Mouse (Mus musculus): Measurements from ENCODE around the gene Cyb5d1.

The Cyb5d1 gene

DNA sequence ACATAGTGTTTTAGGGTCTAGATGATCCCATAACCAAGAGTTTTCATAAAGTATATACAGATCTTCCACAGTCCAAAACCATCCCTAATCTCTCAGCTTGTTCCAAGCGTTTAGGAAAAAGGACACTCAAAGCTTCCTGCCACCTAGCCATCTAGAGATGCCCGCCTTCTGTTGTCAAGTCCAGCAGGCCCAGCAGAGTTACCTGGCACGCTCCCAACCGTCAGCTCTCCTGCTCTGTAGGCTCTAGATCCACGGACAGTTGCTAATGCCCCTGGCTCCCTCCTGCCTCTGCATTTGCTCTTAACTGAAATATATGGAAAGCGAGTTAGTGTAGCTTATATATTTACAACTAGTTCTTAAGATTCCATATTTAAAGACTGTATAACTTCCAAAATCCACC is 14.1 kb downstream of the Cyb5d1 start:
- in situ Hi-C loops (cut with MseI, MboI), result no loop called here

DNA sequence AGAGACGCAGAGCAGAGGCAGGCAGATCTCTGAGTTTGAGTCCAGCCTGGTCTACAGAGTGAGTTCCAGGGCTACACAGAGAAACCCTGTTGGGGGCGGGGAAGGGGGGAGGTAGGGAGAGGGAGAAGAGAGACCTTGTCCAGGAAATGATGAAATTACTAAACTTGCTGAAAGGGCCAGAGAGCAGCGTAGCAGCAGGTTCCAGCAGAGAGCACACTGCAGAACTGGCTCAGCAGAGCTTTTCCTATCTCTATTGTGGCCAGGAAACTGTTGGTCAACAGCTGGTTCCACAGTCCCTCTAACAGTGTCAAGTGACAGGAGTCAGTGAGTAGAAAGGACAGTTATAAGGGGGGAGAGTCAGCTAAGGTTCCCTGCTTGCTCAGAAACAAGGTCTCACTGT is 15.8 kb downstream of the Cyb5d1 start:
- in situ Hi-C loops (cut with MseI, MboI), result no loop called here

DNA sequence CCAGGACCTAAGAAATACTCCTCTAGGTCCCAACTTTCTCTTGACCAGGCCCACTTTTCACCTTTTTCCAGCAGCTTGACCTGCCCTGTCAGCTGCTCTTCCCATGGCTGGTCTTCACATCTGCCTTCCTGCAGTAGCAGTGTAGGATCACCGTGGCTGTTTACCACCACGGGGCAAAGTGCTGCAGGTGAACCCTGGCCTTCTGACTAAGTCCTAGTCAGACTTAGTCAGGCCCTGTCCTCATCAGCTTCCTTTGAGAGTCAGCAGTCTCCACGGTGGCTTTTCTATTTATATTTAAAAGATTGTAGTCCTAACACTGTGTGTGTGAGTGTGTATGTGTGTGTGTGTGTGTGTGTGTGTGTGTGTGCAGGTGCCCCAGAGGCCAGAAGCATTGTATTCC is 17.7 kb downstream of the Cyb5d1 start:
- in situ Hi-C loops (cut with MseI, MboI), result no loop called here

DNA sequence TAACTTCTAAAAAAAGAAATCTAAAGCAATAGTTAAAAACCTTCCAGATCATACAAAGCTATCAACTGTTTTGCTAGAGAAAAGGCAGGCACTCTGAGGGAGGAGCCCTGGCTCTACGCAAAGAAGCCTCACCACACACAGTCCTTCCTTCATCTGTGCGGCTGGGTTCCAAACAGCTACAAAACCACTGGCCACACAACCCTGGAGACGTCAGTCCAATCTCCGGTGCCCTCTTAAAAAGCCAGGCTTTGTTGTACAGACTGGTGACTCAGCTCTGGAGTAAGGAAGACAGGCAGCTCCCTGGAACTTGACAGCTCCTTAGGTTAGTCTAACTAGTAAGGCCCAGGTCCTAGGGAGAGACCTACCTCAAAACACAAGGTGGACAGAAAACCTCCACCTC is 19.8 kb downstream of the Cyb5d1 start:
- in situ Hi-C loops (cut with MseI, MboI), result no loop called here

DNA sequence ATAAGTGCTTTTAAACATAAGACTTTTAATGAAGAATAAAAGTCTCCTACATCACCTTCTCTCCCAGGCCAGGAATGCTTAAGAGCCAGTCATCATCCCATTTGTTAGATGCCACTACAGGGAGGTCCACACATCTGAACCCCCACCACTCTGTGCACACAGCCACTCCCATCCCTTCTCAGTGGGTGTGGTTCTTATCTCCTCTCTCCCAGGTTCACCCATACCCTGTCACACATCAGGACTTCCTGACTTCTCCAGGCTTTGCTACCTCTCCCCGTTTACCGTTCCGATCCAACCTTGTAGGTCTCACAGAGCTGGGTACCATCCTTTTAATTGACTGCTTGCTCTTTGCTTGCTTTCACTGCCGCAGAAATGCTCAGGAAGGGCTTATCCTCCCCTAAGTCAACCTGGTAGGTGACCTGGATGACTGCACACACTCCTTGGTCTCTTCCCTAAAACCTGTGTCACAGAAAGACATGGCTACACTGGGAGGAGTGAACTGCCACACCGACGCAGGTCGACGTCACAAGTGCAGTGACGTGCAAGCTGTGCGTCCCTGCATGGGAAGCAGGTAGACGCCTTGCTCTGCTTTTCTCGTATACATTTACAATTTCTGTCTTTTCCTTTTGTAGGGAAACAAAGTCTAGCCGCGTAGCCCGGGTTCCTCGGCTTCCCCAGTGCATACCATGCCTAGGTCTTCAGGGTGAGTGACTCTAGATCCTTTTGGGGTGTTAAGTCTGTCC is 22.0 kb downstream of the Cyb5d1 start:
- in situ Hi-C loops (cut with MseI, MboI), result no loop called here

DNA sequence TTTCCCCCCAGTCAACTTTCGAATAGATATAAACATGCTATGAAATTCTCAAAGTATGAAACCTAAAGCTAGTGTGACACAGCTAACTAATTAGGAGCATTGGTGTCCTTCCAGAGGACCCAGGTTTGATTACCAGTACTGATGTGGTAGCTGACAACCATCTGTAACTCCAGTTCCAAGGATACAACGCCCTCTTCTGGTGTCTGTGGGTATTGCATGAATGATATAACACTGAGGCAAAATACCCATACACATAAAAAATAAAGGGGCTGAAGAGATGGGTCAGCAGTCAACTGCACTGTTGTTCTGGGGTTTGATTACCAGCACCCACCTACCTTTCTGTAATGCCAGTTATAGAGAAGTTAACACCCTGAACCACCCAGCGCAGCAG is 22.7 kb downstream of the Cyb5d1 start:
- in situ Hi-C loops (cut with MseI, MboI), result no loop called here

DNA sequence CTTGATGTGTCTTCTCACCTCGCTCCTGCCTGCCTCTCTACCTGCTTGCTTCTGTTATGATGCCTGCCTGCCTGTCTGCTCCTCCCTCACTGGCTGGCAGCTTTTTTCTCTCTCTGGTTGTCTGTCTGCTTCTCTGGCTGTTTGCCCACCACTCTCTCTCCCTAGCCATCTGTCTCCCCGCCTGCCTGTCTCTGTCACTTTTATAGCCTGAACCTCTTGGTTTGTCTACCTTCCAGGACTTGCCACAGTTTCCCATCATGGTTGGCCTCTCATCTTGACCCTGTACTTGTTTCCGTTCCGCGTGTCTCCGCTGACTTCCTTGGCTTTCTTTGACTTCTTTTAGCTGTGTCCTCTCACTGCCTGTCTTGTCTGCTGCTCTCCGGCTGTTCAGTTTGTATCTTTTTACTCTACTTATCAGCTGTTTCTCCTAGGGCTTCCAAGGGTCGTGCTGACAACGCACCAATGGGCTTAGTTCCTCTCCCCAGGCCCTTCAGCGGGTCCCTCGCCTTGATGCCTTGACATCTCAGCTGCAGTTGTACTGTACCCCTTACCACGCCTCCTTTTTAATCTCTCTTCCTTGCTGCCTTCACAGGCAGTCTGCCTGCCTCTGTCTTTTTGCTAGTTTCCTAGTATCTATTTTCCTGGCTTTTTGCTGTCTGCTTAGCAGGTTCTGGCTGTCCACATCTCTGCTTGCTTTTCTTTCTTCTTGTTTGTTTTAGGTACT is 23.2 kb downstream of the Cyb5d1 start:
- in situ Hi-C loops (cut with MseI, MboI), result no loop called here

DNA sequence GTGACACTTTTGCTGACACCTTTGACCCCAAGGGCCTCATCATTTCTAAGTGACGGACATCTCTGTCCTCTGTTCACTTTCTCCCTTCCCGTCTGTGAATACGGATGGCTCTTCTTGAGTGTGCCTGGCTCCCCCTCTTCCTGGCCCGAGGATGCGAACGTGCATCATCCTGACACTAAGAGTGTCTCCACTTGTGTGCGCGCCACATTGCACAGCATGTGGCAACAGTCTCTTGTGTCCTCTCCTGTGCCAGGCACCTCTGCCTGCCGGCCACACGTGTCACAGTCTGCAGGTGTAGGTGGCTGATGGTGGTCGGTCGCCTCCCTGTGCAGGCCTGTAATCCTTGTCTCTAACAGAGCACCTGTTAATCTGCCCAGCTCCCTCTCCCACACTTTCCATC is 23.8 kb downstream of the Cyb5d1 start:
- in situ Hi-C loops (cut with MseI, MboI), result no loop called here

DNA sequence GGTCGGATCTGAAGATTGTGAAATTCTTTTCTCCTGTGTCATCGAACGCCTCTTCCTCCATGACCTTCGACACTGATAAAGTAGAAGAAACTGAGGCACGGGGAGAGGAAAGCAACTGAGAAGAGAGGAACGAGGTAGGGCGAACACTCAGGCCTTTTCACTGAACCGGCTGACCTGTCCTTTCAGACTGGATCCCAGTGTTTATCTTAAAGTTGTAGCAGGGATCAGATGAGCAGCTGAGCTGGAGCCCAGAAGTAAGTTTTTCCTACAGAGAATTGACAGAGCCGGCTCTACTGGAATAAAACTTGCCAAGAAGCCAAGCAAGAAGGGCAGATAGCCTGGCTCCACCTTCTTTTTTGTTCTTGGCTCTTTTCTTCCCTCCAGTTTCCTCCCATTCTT is 24.6 kb downstream of the Cyb5d1 start:
- in situ Hi-C loops (cut with MseI, MboI), result no loop called here

DNA sequence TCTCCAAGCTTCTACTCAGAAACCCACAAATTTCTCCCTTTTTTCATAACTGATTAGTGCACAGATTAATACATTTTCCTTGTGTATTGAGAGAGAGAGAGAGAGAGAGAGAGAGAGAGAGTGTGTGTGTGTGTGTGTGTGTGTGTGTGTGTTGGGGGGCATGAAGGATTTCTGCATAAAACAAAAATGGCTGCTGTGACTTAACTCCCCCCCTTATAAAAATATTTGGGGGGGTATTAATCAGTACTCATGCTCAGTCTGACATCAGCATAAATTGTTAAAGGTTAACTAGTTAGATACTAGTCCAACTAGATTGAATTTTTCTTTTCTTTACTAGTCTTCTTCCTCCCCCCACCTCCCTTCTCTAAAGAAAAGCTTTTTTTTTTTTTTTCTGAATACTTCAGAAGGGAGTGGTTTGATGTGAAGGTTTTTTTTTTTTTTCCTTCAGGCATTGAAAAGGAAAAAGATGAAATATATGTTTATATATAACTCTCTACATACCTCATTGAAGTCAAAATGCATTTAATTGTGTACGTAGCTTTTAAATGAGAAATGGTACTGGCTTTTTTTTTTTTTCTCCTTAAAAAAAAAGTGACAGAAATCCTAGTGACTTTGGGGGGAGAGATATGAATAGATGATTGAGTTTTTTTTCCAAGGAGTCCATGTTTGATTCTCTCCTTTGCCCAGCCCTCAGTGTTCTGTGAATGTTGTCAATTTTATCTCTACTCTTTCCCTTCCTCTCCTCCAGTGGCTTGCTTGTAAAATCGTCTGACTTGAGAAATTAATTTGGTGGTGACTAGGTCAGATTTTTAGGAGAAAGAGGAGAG is 25.2 kb downstream of the Cyb5d1 start:
- in situ Hi-C loops (cut with MseI, MboI), result no loop called here

DNA sequence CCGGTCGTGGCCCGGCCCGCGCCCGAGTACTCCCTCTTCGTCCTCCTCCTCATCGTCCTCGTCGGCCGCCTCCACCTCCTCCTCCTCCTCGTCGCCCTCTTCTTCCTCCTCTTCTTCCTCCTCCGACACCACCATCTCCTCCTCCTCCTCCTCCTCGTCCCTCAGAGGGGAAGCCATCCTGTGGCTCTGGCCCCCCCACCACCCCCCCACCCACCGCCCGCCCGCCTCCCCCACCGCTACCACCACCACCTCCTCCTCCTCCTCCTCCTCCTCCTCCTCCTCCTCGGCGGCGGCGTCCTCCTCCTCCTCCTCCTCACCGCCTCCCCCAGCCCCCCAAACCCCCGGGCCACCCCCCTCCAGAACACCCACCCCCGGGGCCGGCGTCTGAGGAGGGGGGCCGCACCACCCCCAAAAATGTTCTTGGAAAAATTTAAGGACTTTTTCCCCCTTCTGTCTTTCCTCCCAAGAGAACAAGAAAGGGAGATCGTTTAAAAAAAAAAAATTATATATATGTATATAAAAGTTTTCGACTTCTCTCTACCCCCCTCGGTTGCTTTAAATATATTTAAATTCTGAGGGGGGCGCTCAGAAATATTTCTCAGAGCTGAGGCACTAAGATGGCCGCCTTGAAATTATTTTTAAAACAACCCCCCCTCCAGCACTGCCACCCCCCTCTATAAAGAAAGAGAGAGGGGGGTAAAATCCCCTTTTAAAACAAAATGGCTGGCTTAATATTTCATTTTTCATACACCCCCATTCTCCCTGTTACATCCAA is 26.0 kb downstream of the Cyb5d1 start, which contains the start of gene Chd3:
TSS of gene Chd3 (minus strand) at position 192 of the 775 bp plus-strand sequence.
- in situ Hi-C loops (cut with MseI, MboI), result no loop called here

DNA sequence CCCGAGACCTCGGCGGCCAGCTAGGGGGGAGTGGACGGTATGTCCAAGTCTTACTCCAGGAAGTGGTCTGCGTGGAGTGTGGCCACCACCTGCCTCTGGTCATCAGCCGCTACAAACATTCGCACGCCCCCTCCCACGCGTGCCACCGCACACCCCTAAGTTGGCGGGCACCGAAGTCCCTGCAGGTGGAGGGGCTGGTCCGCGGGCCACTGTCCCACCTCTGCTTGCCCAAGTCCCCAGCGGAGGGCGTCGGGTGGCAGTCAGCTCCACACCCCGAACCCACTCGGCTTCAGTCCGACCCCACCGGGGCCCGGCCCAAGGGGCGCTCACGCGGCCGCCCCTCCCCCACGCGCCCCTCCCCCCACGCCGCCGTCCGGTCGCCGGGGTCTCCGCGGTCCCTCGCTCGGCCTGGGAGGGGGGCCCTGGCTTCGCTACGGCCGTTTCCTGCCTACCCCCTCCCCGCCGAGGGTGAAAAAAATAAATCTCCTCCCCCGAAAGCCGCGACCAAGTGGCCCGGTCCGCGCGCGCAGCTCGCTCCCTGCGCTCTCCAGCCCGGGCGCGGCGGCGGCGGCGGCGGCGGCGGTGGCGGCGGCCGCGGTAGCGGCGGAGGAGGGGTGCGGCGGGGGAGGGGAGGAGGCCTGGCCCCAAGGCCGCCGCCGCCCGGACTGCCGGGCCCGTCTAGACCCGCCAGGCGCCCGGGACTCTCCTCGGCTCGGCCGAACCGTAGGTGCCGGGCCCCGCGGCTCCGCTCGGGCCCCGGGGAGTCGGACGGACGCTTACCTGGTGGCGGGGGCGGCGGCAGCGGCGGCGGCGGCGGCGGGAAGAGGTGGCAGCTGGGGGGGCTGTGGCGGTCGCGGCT is 26.8 kb downstream of the Cyb5d1 start:
- in situ Hi-C loops (cut with MseI, MboI), result no loop called here

DNA sequence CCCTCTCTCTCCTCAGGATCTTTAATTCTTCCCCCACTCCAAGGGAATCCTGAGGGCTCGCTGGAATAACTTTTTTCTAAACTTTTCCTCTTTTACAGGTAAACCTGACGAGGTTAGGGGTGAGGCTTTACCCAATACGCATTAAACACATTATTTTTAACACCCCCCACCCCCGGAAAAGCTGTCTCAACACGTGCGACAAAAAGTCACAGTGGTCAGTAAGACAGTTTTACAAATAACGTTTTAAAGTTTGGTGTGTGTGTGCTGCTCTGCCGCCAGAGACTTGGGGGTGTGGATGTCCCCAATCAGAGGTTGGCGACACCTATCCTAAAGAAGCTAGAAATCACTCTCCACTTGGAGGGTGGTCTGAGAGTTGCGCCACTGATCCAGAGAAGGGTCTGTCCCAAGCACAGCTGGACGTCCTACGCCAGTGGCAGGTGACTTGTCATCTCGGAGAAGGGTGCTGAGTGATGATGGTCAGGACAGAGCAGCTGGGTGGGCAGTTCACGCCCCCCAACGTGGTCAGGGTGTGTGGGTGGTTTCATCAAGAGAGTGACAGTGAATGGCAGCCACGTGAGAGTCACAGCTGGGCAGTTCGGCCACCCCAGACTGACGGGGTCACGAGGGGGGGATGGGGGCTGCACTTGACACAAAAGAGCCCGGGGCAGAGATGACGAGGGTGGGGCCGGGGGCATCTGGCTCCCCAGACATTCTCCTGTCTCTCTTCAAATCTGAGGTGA is 27.6 kb downstream of the Cyb5d1 start:
- in situ Hi-C loops (cut with MseI, MboI), result no loop called here

DNA sequence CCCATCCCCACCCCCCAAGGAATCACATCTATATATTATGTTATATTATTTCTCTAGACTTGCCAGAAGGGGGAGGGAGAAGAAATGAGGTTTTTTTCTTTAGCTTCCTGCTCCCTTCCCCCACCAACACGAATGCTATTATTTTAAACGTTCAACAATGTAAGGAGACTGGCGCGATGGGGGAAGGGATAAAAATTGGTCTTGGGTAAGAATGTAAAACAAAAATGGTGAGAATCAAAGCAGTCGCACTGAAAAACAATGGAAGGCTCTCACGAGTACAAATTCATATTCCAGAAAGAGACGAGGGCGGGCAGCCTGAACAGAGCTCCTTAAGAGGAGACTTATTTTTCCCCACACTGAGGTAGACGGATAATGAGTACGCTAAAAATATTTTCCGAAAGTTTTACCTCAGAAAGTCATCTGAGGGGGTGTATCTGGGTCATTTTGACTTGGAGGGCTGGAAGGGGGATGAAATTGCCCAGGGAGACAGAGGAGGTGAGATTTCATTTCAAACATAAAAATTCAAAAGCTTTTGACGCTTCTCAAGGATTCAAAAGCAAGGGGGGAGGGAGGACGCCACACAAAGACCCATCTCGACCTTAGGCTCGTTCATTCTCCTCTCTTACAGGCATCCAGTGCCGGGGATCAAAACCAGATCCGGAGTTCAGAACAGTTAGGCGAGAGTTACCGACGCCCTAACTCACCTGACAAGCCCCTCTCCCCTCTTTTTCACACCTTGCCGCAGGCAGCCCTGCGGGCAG is 28.4 kb downstream of the Cyb5d1 start:
- in situ Hi-C loops (cut with MseI, MboI), result no loop called here

DNA sequence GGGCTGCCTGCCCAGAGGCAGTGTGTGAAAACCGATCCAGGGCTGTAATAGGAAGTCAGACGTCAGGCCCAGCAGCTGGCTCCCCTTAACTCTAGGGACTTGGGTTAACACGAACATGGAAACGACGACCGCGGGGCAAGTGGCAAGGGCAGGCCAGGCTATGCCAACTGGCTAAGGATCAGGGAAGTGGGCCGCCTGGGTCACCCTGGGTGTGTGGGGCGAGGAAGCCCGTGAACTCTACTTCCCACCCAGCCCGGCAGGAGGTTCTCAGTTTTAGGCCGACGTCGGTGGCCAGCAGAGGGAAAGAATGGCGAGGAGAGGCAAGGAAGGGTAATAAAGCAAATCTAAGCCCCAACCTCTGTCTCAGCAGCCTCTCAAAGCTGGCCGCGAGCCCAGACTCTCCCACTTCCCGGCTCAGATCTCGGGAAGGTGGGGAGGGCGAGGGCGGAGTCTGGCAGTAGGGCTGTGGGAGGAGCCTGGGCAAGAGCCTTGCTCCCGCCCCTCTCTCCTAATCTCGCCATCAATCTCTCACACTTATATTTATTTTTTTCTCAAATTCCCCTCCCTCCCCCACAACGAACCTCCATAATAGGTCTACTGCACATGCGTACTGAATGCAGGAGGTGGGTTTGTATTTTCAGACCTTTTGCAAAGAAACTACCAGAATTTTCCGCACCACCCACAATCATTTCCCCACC is 29.1 kb downstream of the Cyb5d1 start:
- in situ Hi-C loops (cut with MseI, MboI), result no loop called here

DNA sequence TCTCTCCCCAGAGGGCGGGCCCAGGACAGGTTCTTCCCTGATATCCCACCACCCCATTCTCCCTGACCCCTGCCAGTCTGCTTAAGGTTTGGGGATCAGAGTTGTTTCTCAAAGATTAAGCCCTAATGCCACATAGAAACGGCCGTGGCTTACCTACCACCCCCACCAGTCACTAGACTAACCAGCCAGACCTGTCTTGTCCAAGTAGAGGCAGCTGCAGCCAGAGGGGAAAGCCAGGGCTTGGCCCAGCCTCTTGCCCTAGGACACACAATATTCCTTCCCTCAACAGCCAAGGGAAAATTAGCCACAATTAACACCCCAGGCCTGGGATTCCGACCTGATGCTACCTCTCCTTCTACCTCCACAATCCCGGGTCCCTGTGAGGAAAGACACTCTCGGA is 29.7 kb downstream of the Cyb5d1 start:
- in situ Hi-C loops (cut with MseI, MboI), result no loop called here

DNA sequence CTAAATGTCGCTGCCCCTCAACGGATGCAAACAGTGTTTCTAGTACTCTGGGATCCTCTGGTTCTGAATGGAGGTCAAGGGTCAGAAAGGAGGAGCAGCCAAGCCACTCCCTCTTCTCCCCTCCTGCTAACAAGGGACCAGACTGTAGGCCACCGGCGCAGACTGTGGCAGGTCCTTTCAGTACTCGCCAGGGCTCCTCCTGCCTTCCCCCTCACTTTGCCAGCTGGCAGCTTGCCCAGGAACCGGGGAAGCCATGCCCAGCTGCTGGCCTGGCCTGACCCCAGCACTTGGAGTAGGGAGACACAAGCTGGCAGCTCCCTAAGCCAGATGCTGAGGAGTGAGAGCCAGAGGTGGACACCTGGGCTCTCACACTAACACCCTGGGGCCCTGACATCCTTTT is 30.5 kb downstream of the Cyb5d1 start:
- in situ Hi-C loops (cut with MseI, MboI), result no loop called here

DNA sequence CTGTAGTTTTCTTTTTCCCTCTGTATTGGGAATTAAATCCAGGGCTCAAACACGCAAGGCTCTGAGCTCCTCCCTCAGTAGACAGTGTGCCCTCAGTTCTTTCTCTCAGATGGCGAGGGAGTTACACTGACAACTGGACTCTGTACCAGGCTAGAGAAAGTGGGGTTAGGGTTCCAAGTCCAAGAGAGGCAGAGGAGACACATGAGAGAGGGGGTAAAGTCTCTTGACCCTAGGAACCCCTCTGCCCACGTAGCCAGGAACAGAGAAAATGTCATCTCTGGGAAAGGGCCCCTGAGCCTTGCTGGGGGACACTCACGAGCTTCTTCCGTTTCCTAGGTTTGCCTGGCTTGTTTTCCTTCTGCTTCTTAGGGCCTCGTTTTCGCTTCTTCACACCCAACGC is 31.1 kb downstream of the Cyb5d1 start:
- in situ Hi-C loops (cut with MseI, MboI), result no loop called here

DNA sequence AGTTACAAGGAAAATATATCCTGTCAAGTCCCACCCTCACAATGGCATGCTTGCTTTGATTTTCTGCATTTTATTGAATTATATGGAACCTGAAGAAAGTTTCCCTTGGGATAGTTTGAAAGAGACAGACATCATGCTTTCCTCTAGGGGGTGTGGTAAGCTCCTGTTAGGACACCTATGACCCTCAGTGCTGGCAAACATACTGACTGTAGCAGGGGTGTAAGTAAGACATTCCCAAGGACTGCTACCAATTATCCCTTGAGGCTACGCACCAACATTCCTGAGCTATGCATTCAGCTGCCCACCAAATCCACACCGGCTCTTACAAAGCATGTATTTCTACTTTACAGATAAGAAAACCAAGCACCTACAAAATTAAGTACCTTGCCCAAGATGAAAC is 33.0 kb downstream of the Cyb5d1 start:
- in situ Hi-C loops (cut with MseI, MboI), result no loop called here

Data from mouse trophoblast stem cell (cell line).